Mouse (Mus musculus) stomach, embryonic 14.5 days (tissue): Measurements from ENCODE around the gene Ccl22. TPM values are rescaled to one million over a fixed set of nuclear protein-coding genes. Genes with fewer than 3 reads are reported as not detected.

ENCODE experiments used
- ATAC-seq: fragments of 200-750 bp; cut with Nextera tagmentation; 2 replicates; pipeline ENCODE4 v1.8.0; 2017; ENCODE audit warnings: low read depth, moderate TSS enrichment; ENCODE audit not compliant: insufficient number of reproducible peaks, insufficient read depth, low FRiP score
- H3K27ac ChIP-seq: fragments of 300-500 bp; sonication (generic); 2 replicates; pipeline ENCODE4 v1.5.1; 2014; ENCODE audit warnings: mild to moderate bottlenecking, low read length, moderate library complexity, mixed read lengths
- H3K27me3 ChIP-seq: fragments of 300-500 bp; sonication (generic); 2 replicates; pipeline ENCODE4 v1.6.1; 2014; ENCODE audit warnings: low read length, control low read depth, mixed read lengths; ENCODE audit not compliant: control insufficient read depth, insufficient read depth
- H3K36me3 ChIP-seq: fragments of 300-500 bp; sonication (generic); 2 replicates; pipeline ENCODE4 v1.6.1; 2014; ENCODE audit warnings: mild to moderate bottlenecking, control low read depth, low read length, moderate library complexity, mixed read lengths; ENCODE audit not compliant: control insufficient read depth, insufficient read depth
- H3K4me1 ChIP-seq: fragments of 300-500 bp; sonication (generic); 2 replicates; pipeline ENCODE4 v1.6.1; 2014; ENCODE audit warnings: low read length, control low read depth, mixed read lengths; ENCODE audit not compliant: control insufficient read depth, insufficient read depth
- H3K4me2 ChIP-seq: fragments of 300-500 bp; sonication (generic); replicated peaks from 2 replicates; pipeline ENCODE4 v1.6.1; 2014; ENCODE audit warnings: low read depth, low read length, control low read depth
- H3K4me3 ChIP-seq: fragments of 300-500 bp; sonication (generic); 2 replicates; pipeline ENCODE4 v1.5.1; 2014; ENCODE audit warnings: low read depth, low read length, control low read depth
- H3K9ac ChIP-seq: fragments of 300-500 bp; sonication (generic); replicated peaks from 2 replicates; pipeline ENCODE4 v1.6.1; 2014; ENCODE audit warnings: low read depth, mild to moderate bottlenecking, control low read depth, low read length, moderate library complexity, mixed read lengths
- H3K9me3 ChIP-seq: fragments of 300-500 bp; sonication (generic); 2 replicates; pipeline ENCODE4 v1.6.1; 2016; ENCODE audit warnings: low read depth, low read length, control low read depth; ENCODE audit not compliant: control insufficient read depth
- WGBS: fragments of 180-500 bp; shearing (Covaris S2); extraction: QIAGEN DNeasy Blood & Tissue Kit; methylation state at CpG from one replicate; pipeline ENCODE4 v1.1.7; 2014; 5-methylcytosine and 5-hydroxymethylcytosine counted together
- polyA plus RNA-seq: library from polyadenylated mRNA; unstranded; fragments of >200 nt; fragmentation: Nextera tagmentation; extraction: Ambion mirVana; gene quantifications from 2 replicates; pipeline ENCODE4 v1.2.1, GENCODE M21; 2014

The Ccl22 gene
- polyA plus RNA-seq, 1 experiment from 2014 or later, result not detected

DNA sequence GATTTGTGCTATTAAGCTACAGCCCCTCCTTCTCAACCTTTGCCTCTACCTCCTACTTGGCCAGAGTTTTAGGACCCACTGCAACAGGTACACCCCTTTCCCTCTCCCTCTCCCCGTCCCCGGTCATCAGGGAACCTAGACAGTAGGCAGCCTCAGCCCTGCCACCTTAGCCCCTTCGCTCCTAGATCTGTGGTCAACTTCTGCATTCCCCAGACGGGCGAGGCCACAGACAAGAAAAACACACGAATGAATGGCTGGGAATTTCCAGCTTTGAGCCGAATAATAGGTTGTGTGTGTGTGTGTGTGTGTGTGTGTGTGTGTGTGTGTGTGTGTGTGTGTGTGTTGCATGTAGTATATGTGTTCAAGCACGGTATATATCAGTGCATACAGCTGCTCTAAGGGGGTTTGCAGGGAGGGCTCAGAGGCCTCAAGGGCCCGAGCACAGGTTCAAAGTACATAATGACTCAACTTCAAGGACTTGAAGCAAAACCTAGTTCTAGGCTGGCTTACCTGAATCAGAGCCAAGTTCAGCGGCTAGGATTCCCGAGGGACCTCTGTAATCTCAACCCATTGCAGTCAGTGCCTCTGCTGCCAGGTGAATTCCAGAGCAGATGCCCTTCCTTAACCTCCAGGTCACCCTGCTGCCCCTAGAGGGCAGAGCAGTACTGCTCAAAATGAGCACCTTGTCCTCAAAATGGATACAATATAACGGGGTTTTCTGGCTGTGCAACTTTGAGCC, 40.0 kb downstream of the Ccl22 start:
- Histone ChIP-seq H3K27ac (peak overlapping the region; percentile 39; the same call in 1 of the 2 replicates), H3K36me3 (no peaks in the 10 kb centered on the region), H3K27me3 (no peaks in the 10 kb centered on the region), H3K9ac (no peak overlapping the region), H3K9me3 (no peaks in the 10 kb centered on the region), H3K4me3 (no peak overlapping the region), H3K4me2 (no peak overlapping the region), H3K4me1 (peaks cover 9% of the 10 kb centered on the region)
- WGBS, result 52% methylated on average over 12 of the region's 12 CpGs
- peak; percentile 57; the same call in 1 of the 2 replicates for ATAC-seq

DNA sequence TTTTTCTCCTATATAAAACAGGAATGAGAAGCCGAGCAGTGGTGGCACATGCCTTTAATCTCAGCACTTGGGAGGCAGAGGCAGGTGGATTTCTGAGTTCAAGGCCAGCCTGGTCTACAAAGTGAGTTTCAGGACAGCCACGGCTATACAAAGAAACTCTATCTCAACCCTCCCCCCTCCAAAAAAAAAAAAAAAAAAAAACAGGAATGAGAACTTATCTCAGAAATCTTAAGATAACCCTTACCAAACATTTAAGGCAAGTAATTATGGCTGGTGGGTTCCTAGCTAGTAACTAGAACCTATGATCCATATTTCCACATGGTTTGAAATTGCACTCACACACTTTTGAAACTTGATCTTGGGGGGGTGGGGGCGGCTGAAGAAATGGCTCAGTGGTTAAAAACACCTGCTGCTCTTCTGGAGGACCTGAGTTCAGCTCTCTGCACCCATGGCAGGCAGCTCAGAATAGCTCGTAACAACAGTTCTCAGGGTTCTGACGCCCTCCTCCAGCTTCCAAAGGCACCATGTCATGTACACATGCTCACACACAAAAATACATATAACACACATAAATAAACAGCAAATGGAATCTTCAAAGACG, 40.7 kb downstream of the Ccl22 start:
- H3K9me3 ChIP-seq, result no peaks in the 10 kb centered on the region
- no peaks in the 10 kb centered on the region for H3K36me3 ChIP-seq
- H3K4me1 ChIP-seq, result peaks cover 8% of the 10 kb centered on the region
- H3K27ac ChIP-seq, result no peak overlapping the region; the same call in 1 of the 2 replicates
- no peak overlapping the region for H3K4me2 ChIP-seq
- no peak for ATAC-seq
- H3K27me3 ChIP-seq, result no peaks in the 10 kb centered on the region
- no peak overlapping the region for H3K9ac ChIP-seq
- WGBS, result 67% methylated on average over 6 of the region's 6 CpGs
- no peak overlapping the region for H3K4me3 ChIP-seq

DNA sequence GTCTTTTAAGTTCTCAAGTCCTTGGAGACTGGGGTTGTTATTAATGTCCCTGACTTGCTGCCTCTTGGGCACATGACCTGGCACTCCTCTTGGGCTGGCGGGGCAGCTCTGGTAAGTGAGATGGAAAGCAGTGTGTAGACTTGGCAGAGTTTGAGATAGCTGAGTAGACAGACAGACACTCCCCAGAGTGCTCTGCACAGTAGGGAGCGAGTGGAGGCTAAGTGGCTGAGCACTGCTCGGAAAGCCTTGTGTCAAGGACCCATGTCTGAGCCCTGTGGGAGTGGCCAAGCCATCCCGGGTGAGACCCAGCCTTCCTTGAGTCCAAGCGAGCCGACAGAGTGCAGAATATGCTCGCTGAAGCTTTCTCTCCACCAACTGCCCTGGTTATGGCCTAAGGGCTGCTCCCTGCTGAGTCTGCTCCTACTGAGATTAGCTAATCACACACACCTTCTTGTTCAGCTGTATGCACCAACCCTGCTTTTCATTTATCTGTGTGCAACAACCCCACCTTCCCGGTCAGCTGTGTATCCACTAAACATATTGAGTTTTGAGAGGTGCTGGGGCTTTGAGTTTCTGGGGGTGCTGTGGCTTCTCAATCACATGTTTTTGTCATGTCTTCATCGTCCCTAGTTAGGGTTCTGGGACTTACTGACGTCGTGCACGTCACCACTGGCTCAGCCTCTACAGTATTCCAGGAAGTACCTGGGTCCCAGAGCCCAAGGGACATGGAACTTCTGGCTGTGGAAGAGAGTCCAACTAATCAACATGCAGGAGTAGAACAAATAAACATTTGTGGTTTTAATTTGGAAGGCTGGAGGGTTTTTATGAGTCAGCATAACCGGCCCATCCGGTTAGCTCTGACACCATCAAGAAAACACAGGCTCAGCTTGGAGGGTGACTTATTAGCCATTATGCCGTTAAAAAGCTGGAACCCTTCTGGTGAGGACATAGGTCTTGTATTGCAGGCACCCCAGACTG, 42.4 kb downstream of the Ccl22 start:
- Histone ChIP-seq H3K27ac (no peak overlapping the region), H3K4me2 (no peak overlapping the region)
- peak; percentile 68; the same call in 1 of the 2 replicates for ATAC-seq

DNA sequence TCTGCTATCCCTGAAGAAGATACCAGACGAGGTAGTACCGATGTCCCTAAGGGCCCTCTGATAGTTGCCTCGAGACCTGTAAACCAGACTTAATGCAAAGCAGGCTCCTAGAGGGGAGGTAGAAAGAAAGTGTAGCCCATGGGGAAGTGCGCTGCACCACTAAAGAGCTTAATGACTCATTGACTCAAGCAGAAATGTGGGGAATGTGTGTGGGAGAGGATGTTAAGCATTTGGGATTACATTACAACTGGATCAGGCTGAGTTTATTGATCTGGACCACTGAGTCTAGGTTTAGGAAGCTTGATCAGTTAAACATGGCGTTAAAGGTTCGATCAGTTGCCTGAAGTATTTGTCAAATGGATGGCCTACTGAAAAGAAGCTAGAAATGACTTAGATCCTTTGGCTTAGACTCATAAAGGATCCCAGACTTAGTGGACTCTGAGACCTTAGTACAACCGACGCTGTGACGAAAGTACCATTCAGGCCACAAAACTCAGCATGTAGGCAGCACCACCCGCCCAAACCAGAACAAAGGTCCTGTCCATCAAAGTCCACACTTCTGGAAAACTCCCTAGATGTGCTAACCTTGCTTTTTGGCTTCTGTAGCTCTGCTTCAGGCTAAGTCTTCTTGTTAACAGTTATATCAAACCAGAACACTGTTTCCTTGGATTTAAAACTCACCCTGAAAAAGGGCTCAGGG, 44.0 kb downstream of the Ccl22 start:
- Histone ChIP-seq H3K27ac (no peak overlapping the region), H3K9me3 (no peaks in the 10 kb centered on the region), H3K9ac (no peak overlapping the region), H3K4me1 (no peaks in the 10 kb centered on the region), H3K36me3 (no peaks in the 10 kb centered on the region), H3K4me2 (no peak overlapping the region), H3K4me3 (no peak overlapping the region), H3K27me3 (no peaks in the 10 kb centered on the region)
- ATAC-seq, result no peak
- 75% methylated on average over 10 of the region's 10 CpGs for WGBS

More for the DNA sequence above, 42.4 kb downstream of the Ccl22 start:
- no peak overlapping the region for H3K9ac ChIP-seq
- H3K27me3 ChIP-seq, result no peaks in the 10 kb centered on the region
- 69% methylated on average over 15 of the region's 15 CpGs for WGBS
- H3K4me1 ChIP-seq, result no peaks in the 10 kb centered on the region
- no peak overlapping the region for H3K4me3 ChIP-seq
- H3K9me3 ChIP-seq, result no peaks in the 10 kb centered on the region
- no peaks in the 10 kb centered on the region for H3K36me3 ChIP-seq

DNA sequence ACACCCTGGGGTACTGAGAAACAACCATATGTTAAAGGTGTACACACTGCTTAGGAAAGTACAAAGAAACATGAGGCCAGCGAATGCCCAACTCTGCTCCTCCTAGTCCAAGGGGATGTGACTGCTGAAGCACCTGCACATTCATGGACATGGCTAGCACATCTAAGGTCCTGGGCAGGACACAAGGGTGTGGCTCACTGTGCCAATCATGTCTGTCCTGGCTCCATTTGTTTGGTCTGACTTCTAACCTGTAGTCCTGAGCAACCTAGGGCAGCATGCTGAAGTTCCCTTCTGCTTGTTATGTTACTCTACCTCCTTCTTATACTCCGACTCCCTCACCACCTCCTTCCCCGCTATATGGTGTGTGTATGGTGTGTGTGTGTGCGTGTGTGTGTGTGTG, 49.0 kb downstream of the Ccl22 start:
- no peak overlapping the region for H3K4me2 ChIP-seq
- H3K4me3 ChIP-seq, result no peak overlapping the region
- no peaks in the 10 kb centered on the region for H3K4me1 ChIP-seq
- no peaks in the 10 kb centered on the region for H3K36me3 ChIP-seq
- H3K9me3 ChIP-seq, result no peaks in the 10 kb centered on the region
- no peaks in the 10 kb centered on the region for H3K27me3 ChIP-seq
- H3K9ac ChIP-seq, result no peak overlapping the region
- H3K27ac ChIP-seq, result no peak overlapping the region
- no peak for ATAC-seq
- 91% methylated on average over 4 of the region's 4 CpGs for WGBS

DNA sequence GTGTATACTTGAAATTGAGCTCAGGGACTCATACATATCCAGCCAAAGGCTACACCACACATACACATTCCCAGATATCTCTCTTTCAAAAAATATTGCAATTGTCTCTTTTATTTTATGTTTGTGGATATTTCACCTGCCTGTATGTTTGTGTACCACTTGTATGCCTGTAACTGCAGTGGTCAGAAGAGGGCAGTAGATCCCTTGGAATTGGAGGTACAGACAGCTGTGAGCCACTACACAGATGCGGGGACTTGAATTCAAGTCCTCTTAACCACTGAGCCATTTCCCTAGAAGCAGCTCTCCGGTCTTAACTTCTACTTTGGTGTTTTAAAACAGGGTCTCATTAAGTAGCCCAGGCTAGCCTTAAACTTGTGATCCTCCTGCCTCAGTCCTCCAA, 49.4 kb downstream of the Ccl22 start:
- Histone ChIP-seq H3K4me2 (no peak overlapping the region), H3K4me1 (no peaks in the 10 kb centered on the region)
- 93% methylated on average over 2 of the region's 2 CpGs for WGBS

DNA sequence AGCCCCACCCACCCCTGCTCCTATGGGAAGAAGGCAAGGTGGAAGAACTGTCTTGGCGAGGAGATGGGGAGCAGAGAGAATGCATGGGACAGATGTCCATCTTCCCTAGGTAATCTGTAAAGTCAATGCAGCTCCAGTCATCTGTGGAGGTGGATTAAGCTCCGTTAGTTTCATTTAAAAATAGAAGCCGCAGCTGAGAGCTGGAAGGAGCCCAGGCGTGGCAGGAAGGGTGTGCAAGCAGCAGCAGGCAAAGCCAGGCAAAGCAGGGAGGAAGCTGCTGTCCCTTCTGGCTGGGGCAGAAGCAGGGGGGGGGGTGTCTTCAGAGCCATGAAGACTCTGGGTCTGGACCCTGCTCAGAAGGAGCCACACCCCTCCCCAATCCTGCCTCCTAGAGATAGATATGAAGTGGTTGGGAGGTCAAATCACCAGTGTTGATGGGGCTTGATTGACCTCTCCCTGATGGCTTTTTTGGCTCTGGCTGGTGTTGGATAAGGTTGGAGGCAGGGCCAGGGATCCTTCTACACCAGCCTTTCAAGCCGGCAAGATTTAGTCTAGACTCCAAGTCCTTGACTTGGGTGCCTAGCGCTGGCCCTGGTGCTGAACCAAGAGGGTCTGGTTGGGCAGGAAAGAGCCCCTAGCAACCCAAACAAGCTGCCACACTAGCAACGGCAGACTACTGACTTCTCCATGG, 55.0 kb downstream of the Ccl22 start:
- 55% methylated on average over 7 of the region's 7 CpGs for WGBS
- H3K4me3 ChIP-seq, result no peak overlapping the region
- H3K9ac ChIP-seq, result no peak overlapping the region
- H3K36me3 ChIP-seq, result no peaks in the 10 kb centered on the region
- H3K9me3 ChIP-seq, result no peaks in the 10 kb centered on the region
- ATAC-seq, result no peak
- H3K4me2 ChIP-seq, result no peak overlapping the region
- H3K27me3 ChIP-seq, result no peaks in the 10 kb centered on the region
- no peaks in the 10 kb centered on the region for H3K4me1 ChIP-seq
- no peak overlapping the region for H3K27ac ChIP-seq

More for the DNA sequence above, 49.4 kb downstream of the Ccl22 start:
- no peaks in the 10 kb centered on the region for H3K36me3 ChIP-seq
- H3K9ac ChIP-seq, result no peak overlapping the region
- no peak overlapping the region for H3K27ac ChIP-seq
- no peaks in the 10 kb centered on the region for H3K27me3 ChIP-seq
- no peak overlapping the region for H3K4me3 ChIP-seq
- no peaks in the 10 kb centered on the region for H3K9me3 ChIP-seq
- no peak for ATAC-seq
